Mouse (Mus musculus) monocyte, adult 2 months (primary cell): ENCODE measurements around the gene Capn11.

ENCODE experiments used
- DNase-seq, 2 experiments: peaks; one replicate each; pipeline ENCODE4 v3.0.0; 2022; ENCODE audit warnings: low spot score in 2 of 2, low read depth in 1 of 2

Capn11 gene

DNA sequence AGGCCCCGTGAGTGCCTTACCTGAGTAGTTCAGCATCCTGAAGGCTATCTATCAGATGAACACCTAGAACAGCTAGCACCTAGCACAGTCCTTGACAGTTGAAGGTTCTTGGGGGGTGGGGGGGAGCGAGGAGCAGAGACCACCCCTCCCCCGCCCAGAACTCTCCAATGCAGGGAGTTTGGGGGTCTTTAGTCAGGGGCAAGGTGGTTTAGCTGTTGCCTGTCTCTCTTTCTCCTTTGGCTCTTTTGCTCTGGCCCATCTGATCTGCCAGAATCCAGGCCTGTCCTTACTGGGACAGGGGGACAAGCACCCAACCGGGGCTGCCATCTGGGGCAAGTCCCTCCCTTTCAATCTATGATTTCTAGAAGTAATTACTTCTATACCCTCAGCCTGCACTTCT lies at the start of gene Capn11:
Gene Capn11 (minus strand): TSS at position 101 of the 400 bp plus-strand sequence.
- no peak for DNase-seq

DNA sequence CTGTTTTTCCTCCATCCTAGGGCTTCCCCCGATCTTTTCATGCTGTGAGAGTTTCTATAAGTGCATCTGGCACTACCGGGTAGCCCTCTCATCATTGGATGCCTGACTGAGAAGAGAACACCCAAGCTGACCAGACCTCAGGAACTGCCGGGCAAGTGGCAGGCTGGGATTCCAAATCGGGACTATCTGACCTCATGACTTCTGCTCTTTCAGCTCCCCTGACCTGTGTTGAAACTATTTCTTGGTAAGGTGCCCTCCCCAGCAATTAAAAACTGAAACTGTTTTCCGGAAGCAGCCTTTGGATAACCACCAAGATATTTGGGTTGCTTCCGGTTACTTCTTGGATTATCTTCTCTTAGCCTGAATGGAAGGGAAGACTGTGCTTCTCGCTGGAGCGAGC lies 49.1 kb upstream of the Capn11 start:
- no peak for DNase-seq

DNA sequence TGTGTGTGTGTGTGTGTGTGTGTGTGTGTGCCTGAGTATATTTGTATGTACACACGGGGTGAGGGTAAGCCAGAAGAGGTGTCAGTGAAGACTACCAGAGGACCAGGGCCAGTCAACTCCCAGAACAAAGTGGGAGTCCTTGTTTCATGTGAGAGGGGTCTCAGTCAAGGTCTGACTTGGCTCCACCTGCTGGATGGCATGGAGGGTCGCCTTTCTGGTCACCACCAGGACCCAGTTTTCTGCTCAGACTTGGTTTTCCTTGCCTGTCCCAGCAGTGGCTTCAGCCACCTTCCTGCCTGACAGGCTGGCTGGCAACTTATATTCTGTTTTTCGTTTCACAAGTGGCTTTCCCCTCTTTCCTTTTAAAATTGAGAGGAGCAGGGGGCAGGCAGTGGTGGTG lies 48.3 kb upstream of the Capn11 start:
- DNase-seq: no peak

DNA sequence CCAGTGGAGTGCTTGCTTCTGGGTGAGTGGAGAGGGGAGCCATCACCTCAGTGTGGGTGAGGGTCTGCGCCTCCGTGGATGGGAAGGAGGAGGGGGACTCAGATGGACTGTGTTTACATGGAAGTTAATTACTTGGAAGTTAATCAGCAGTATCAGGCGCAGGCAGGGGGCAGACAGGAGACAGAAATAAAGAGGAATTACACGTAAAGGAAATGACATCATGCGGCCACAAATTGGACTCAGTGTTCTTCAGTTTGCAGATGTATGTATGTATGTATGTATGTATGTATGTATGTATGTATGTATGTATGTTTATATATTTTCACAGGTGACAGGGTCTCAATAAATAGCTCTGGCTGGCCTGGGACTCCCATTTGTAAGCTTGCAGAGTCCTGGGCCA lies 47.7 kb upstream of the Capn11 start:
- no peak for DNase-seq

DNA sequence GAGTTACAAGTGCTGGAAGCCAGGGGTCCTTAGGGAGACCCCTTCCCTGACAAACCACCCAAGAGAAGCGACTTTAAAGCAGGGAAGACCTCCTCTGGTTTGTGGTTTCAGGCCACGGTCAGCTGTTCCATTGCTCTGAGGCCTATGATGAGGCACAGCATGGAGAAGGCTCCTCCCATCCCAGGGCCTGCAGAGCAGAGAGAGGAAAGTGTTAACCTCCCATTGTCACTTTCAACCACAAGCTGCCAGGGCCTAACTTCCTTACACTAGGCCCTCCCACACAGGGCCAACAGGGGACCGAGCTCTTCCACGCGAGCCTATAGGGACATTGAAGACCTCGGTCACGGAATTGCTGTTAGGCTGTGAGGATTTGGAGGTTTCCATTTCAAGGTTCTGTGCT lies 44.1 kb upstream of the Capn11 start:
- peak; percentile 24 to 45 for DNase-seq

DNA sequence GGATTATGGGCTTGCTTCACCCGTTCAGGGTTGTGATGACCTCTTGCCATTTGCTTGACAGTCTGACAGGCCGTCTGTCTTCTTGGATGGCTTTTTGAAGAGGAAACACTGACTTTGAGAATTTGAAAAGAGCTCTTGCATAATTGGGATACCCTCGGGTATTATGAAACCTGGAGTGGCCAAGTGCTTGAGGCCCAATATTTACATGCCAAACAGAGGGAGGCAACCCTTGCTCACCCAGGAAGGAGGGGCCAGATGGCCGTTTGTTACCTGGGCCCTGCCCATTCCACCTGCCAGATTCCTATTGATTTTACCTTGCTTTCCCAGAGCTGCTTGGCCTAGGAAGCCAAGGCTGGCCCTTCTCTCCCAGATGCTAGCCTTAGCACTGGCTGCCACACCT lies 43.1 kb upstream of the Capn11 start:
- DNase-seq: no peak

DNA sequence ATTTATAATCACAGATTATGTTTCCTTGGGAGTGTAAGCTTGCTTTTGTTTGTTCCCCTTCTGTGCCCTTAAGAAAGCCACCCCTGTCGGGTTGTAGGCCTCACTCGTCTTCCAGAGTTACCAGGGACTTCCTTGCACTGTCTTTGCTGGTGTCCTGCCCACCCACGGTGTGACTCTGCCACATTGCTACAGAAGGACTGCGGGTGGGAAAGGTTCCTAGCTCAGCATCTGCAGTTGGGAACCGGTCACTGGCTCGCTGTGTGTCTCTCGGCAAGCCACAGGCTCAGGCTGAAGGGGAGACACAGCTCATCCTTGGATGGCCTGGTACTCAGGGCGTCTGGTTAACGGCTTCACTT lies 42.1 kb upstream of the Capn11 start:
- no peak for DNase-seq

DNA sequence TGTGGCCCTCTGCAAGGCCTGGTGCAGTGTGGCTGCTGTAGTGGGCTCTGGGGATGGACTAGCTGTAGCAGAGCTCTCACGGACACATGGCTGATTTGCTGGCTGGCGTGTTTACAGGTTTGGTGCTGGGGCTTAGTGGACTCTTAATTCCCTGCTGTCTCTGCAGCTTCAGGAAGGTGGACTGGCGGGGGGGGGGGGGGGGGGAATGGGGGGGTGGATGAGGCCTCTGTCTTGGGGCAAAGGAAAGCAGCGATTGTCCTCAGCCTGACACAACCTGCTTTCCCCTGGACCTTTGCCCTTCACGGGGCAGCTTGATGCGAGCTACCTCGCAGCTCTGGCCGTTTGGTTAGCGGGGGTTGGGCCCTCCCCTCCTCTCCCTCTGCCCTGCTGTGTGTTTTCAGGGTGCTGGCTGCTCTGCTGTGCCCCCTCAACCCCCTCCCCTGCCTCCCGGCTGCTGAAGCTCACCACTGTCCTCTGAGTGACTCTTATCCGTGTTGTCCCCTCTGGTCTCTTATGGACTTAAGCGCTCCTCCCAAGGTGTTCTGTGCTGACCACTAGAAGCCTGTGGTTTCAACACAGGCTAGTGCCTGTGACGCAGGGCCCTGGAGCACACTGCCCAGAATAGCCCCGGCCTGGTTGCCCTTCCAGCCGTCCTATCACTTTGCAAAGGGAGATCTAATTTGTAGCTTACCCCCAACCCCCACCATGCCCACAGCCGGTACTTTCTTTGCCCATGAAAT lies 41.5 kb upstream of the Capn11 start:
- no peak for DNase-seq

DNA sequence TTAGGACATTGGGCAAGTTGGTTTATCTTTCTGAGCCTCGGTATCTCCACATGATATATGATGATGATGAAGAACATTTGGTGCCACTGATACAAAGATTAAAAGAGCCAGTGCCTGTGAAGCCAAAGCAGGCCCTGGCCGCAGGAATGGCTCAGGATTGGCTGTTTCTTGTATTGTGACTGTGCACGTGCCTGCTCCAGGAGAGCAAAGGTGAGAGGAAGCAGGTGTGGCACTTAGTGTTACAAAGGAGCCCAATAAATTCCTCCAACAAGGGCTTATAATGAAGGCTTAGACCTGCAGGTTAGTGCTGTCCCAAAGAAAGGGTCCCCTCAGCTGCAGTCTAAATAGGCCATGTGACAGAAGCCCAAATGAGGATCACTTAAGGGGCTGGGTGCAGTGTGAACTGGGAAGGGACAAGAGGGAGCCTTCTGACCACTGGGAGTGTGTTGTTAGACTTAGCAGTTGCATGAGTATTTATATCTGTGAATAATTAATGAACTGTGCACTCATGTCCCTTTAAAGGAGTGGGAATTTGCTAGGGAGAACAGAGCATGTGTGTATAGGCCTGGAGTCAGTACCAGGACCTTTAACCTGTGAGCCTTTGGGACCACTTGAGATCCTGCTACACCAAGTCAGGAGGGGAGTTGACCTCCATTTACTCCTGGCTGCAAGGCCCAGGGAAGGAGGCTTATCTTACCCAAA lies 40.1 kb upstream of the Capn11 start:
- no peak for DNase-seq

DNA sequence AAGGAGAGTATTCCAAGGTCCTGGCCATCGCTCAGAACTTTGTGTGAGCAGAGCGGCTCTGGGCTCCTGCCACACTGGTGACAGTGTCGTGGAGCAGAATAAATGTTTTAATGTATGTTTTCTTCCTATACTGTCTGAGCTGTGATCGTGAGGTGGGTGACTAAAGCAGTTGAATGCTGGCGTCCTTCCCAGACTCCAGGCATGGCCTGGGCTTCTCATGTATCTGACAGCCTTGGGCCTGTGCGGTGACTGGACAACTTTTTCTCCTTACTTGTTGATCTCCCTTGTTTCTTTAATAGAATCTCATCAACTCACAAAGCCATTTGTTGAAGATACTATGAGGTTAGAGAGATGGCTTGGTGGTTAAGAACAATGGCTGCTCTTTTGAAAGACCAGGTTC lies 39.2 kb upstream of the Capn11 start:
- DNase-seq: no peak

DNA sequence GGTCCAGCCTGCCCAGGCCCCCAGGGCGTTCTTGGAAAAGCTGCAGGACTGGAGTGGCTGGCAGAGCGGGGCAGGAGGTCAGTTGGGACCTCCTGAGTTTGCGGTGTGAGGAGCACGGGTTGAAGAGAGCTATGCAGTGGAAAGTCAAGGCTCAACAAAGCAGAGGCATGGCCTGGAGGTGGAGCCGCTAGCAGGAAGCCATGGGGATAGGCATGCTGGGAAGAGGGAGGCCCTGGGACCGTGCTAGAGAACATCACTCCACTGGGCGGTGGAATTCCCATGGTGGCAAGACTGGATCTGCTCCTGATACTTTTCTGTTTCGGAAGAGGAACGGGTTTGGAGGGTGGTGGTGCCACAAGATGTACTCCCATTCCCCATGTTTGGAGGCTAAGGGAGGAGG lies 37.9 kb upstream of the Capn11 start:
- DNase-seq: no peak

DNA sequence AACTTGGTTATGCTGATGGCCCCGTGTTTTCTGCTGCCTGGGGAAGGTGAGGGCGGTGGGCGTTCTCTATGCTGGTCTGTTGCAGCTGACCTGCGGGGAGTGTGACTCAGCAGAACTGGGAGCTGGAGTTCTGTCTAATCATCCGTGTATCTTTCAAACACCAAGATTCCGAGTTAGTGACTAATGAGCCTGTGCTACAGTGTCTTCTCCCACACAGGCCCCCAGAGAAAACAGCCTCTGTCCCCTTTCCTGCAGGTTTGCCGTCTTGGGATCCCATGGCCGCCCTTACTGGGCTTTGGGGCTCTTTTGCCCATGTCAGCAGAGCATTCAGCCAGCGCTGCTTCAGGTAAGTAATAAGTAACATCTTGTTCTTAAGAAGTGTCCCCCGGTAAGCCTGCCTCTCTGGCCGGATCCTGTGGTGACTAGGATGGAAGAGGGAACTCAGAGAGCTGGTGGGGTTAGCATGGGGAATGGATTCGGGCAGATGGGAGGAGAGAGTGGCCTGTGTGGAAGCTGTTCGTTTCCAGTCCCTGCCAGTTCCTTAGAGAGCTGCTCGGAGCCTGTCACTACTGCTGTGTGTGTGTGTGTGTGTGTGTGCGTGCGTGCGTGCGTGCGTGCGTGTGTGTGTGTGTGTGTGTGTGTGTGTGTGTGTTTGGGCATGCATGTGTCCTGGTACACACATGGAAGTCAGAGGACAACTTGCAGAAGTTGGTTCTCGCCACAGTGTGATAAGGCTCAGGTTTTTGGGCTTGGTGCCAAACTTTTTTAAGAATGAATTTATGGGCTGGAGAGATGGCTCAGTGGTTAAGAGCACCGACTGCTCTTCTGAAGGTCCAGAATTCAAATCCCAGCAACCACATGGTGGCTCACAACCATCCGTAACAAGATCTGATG lies 36.3 kb upstream of the Capn11 start:
- DNase-seq: no peak

DNA sequence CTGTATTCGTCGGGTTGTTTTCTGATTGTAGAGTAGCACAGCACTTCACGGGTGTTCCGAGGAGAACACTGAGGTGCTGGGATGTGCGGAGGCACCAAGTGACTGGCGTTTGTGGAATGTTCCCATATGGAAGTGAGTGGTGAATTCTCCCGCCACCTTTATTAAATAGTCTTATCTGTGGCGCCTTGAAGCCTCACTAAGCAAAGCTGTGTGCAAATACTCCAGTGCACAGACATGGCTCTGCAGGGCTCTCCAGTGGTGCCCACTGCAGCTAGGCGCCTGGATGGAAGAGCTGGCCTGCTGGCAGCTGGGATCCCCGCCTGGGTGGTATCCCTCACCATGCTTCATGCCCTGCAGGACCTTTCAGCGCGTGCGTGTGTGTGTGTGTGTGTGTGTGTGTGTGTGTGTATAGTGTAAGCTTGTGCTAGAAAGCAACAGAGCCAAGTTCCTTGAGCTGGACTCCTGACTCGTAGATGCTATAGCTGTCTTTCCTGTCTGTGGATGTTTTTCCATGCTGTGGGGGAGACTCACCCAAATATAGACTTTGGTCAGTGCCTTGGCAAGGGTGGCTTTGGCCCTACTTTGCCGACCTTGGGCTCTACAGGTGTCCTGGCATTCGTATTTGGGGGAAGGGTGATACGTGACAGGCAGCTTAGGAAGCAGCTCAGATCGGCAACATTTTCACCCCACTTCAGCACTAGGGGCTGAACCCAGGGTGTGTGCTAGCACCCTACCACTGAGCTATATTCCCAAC lies 34.9 kb upstream of the Capn11 start:
- DNase-seq: no peak

DNA sequence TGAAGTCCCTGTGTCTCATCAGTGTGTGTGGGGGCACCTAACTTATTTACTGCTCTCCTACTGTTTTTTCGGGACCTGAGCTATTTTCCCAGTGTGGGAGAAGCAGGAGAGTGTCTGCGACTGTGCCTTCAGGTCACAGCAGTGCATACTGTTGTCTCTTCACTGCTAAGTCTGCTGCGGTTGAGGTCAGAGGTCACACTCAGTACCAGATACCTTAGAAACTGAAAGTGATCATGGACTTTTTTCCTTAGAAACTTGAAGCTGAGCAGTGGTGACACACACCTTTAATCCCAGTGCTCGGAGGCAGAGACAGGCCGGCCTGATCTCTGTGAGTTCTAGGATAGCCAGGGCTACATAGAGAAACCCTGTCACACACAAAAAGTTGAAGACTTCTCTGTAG lies 33.0 kb upstream of the Capn11 start:
- no peak for DNase-seq

DNA sequence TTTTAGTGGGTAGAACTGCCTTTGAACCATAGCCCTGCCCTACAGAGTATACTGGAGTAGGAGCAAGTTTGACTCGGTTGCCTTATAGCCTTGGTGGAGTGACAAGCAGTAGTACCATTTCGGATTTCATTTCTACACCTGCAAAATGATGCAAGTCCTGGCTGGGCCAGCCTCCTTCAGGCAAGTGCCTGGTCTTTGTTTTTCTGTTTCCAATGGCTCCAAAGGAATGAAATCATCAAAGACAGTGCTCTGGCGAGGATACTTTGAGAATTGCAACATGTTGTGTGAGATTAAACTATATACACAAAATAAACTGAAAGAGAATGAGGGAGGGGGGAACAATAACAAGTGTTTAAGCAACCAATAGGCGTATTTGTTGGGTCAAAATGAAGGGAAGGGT lies 30.9 kb upstream of the Capn11 start:
- DNase-seq: no peak

DNA sequence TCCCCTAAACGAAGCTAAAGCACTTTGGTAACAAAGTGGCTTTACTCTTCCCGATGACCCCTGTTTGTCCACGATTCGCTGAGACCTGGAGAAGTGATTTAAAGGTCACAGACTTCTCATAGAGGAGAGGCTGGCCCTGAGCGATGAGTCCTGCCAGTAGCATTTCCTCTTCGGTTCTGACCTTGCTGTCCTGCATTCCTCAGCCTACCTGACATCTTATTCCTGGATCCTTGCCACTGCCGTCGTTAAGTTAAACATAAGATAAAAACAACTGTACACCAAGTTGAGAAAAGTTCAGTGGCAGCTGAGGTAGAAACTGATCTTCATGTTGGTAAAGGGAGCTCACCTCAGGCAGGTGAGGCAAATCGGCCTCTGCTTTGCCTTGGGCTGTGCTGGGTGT lies 30.0 kb upstream of the Capn11 start:
- DNase-seq: no peak

DNA sequence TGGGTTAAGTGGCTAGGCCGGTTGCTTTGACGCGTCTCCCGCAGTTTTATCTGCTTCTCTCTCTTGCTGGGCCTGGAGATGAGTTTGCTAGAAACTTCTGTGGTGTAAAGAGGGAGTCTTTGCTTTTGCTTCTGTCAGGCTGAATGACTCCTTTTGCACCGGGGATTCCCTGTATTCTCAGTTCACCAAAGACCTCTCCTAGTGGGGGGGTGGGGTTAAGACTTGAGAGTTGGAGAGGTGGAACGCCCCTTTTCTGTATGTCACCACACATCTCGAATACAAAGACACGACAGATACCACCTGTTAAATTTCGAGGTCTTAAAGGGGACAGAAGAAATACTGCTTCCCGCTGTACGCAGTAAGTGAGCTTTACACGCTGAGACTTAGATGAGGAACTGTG lies 27.6 kb upstream of the Capn11 start, which contains the start of gene Tmem63b:
Gene Tmem63b (minus strand): TSS at position 190 of the 400 bp plus-strand sequence.
- DNase-seq: no peak

DNA sequence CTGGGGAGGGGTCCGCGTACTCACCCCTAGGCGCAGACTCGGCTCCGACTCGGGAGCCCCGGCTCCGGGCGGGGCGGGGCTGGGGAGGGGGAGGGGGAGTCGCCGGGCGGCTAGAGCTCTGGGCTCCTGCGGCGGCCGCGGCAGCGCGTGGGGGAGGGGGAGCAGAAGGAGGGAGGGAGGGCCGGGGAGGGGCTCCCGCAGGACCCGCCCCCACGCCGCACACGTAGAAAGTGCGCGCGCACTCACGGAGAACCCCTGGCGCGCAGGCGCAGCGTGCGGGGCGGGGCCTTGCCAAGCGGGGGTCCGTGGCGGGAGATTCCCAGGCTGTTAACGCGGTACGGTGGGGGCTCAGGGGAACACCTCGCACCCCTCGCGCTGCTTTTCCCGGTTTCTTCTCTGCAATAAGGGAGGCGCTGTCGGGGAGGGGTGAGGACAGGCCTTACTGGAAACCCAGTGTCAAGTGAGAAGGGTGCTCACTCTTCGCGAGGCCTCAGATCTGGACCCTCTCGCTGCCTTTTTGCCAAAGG lies 27.0 kb upstream of the Capn11 start, which contains the start of gene Mrpl14:
Gene Mrpl14 (plus strand): TSS at position 230 of the 527 bp plus-strand sequence.
- peak; percentile 68 to 76 for DNase-seq

DNA sequence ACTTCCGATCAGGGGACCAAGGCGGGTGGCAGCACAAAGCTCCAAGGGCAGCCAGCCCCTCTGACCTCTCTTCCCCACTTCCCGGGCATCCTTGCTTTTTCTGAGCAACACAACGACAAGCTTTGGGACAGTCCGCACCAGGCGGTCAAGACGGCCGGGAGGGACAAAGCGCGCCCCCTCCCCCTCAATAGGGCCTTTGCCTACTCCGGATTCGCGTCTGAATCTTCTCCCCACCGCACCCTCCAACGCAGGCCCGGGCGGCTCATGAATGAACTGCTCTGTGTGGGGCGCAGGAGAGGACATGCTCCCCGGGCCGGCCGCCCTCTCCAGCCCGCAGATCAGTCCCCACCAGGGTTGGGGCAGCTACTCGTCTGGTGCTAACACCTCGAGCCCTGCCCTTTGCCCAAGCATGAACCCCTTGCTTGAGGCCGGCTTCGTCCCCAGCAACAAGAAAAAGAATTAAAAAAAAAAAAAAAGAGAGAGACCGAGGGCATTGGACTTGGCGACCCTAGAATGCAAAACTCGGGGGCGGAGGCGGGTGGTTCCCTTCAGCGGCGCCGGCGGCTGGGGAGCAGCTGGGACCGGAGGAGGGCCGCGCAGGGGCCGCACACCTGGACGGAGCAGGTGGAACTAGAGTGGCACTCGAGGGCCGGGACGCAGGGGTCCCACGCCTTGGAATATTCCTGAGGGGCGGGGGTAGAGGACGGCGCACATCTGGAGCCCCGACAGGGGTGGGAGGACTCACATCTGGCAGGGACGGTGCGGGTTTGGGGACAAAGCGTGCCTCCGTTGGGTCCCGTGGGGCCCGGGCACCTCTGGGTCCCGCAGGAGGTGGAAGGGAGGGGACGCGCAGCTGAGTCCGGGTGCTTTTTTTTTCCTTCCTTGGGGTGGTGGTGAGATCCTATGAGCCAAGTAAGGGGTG lies 26.3 kb upstream of the Capn11 start:
- no peak for DNase-seq

DNA sequence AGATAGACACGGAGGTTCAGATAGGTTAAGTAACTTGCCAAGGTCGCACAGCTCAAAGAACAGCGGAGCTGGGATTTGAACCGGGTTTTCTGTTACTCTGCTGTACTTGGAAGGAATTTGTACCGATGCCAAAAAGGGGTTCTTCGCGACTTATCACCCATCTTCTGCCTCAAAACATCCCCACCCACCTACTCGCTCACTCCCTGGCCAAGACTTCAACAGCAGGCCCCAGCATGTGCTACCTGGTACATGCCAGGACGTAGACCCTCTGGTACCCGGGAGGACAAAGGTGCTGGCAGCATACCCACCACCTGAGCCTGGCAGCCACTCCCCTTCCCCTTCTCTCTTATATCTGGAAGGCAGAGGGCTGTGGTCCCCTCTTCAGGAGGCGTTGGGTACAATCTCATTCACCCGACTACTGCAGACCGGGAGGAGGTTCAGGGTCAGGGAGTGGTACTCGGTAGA lies 25.6 kb upstream of the Capn11 start:
- DNase-seq: no peak
